Mouse (Mus musculus) T-helper 1 cell (primary cell): ENCODE data around the gene Mmp1b.
"Not testable (repeated sequence)": the region's sequence is repeated elsewhere in the genome, so short reads cannot be mapped to it uniquely, and the experiment has no call there.

ENCODE experiments used
- in situ Hi-C: fragments of 300-600 bp; cut with MboI, MseI; formaldehyde crosslinking; loops from one replicate; pipeline ENCODE4 v1.15.1; 2025; ENCODE audit warnings: high pct_unique_total_duplicates

Mmp1b gene

DNA sequence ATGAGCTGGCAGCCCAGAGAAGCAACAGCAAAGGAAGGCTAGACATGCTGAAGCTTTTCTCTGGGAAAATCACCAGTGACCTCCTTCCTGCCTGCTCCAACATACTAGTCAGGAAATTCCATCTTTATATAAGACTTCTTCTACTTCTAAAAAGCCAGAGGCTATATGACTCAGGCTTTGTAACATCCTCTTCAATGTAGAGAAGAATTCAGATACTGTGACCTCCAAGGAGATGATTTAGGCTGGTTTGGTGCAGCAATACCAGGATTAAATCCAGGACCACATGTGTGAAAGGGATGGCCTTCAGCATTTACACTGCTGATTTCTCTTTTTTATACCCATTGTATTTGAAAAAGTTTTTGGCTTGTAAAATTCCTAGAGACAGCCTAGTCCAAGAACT lies at the start of gene Mmp1b:
Gene Mmp1b (minus strand): TSS at position 101 of the 400 bp plus-strand sequence.
- in situ Hi-C loops, result no loop called here

DNA sequence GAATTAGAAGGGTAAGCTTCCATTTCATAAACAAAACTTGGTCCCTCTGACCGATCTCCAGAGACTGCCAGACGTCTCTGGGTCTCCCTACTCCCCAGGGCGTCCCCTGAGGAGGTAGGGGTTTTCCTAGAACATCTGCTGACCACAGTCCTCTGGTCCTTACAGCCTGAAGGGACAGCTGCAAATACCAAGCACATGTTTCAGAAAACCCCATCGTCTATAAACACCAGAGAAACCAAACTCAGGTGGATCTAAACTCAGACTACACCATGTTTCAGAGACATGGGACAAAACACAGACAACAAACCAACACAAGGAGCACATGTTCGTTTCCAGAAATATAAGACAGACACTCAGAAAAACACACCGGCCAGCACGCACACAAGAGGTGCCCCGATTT lies 8.7 kb upstream of the Mmp1b start:
- in situ Hi-C loops, result not testable (repeated sequence)

GRCm38 (mm10) chr9:7354535-7354934 lies 33.3 kb downstream of the Mmp1b start:
- in situ Hi-C loops, result no loop called here

GRCm38 (mm10) chr9:7345513-7345912 lies 42.3 kb downstream of the Mmp1b start:
- in situ Hi-C loops, result no loop called here

DNA sequence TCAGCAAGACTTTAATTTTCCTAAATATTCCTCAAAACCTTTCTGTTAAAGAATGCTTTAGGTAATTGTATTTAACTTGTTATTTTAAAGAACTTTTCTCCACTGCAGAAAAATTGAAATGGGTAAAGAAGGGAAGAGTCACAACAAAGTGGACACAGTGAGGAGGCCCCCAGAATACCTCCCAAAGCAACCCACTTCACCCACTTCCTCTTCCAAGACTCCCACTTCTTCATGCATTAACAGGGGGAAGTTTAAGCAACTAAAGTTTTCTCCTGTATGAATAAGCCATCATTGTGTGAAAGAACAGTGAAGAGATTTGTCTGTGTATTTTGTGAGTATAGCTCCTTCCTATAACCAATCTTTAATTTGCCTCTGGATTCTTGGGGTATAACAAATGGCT lies 43.7 kb downstream of the Mmp1b start, which contains the start of gene Mmp12:
Gene Mmp12 (plus strand): TSS at position 275 of the 400 bp plus-strand sequence.
- in situ Hi-C loops, result no loop called here

DNA sequence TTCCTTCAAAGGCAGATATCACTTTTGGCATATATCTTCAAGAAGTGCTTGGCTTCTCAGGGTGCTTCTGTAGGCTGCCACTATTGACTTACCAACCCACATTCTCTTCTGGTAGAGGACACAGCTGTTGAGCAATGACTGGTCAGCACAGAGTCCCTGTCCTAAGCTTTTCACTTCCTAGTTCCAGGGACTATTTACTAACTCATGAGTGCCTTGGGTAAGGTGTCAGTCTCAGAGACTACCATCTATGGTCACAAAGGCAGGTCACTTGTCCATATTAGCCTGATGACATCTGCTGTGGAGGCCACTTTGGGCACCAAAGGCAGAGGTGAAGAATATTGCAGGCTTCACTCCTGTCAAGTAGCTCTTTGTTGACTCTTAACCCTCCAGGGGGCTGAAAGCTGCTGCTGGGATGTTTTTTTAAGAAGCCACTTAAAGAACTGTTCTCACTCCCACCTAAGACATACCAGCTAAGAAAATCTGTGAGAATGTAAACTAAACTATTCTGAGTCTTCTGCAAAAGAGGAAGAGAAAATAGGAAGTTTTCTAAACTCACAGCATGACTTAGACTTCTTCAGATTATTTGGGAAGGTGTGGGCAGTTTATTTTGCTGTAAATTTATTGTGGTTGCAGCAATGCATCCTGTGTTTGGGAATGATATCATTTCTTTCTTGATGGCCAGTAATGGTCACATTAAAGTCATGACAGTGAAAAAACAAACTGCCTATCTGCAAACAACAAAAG lies 50.9 kb downstream of the Mmp1b start:
- in situ Hi-C loops, result no loop called here

GRCm38 (mm10) chr9:7335766-7336680 lies 51.8 kb downstream of the Mmp1b start:
- in situ Hi-C loops, result no loop called here

GRCm38 (mm10) chr9:7331847-7332246 lies 56.0 kb downstream of the Mmp1b start:
- in situ Hi-C loops, result no loop called here
